Mouse (Mus musculus) spleen, adult 2 months (tissue): Measurements from ENCODE around the gene Gmnc.

ENCODE experiments used
- CTCF ChIP-seq: fragments of 200-500 bp; IDR thresholded peaks from 2 replicates; pipeline ENCODE4 v1.5.1; 2011; ENCODE audit warnings: mild to moderate bottlenecking, inconsistent platforms; ENCODE audit not compliant: insufficient read depth, insufficient read length, insufficient replicate concordance; ENCODE audit errors: extremely low read depth
- POLR2A ChIP-seq: fragments of 200-500 bp; IDR thresholded peaks from 2 replicates; pipeline ENCODE4 v1.6.1; 2011; ENCODE audit warnings: low read depth, low read length, inconsistent platforms

DNA sequence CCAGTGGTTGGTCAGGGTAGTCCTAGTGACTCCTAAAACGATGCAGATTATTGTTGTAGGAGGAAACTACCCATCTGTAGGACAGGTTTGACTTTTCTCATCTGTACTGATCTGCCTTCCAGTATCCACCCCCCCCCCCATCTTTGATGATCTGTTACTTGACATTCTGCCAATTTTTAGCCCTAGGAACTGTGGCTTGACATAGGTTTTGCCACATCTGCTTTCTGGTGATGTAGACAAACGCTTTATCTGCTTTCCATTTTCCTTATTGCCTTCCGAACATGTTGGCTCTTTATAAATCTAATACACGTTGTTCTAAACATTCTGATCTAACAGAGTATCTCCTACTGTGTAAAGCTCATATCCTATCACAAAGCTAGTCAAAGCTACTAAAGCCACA lies 34.8 kb upstream of the Gmnc start:
- TF ChIP-seq POLR2A (no peak), CTCF (no peak)
